ENCODE assay signal across 30 mouse cellular contexts in the genomic region with DNA sequence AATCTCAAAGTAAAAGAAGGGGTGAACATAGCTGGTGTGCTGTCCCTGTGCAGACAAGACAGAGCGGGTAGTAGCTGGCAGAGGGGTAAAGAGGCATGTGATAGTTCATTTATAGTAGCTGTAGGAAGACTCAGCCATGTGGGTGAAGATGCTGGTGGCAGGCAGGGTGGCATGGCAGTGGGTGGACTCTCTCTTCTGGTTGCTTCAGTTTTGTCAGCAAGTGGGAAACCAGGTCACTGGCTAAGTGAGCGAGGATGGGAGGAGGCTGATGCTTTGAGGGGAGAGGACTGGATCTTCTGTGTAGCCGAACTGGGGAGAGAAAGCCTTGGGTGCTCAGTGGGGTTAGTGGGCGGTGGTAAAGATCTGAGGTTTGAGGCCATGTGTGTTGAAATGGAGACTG. TPM values are rescaled to one million over a fixed set of nuclear protein-coding genes. Genes with fewer than 3 reads are reported as not detected.
DNase-seq lines count a peak whose midpoint lies in the region; ATAC-seq lines count a peak whose summit lies in the region.
"Had no signal": no experiment of that assay in that cellular context is flagged by ENCODE, and none has a peak within 500 bp of the region (broad histone marks: within the 10 kb centered on the region; RNA-seq: fewer than 3 reads in every experiment).

No protein-coding gene starts in this region.

- H3K27me3 ChIP-seq in midbrain, embryonic 15.5 days (replicated peaks): peaks cover 23% of the 10 kb centered on the region

- 65% methylated on average over 4 of the region's 4 CpGs for WGBS in midbrain, embryonic 15.5 days

- H3K9ac ChIP-seq in midbrain, embryonic 15.5 days: no peak overlapping the region
- H3K9ac ChIP-seq: forebrain, embryonic 12.5 days; forebrain, postnatal 0 days; heart, embryonic 12.5 days; hindbrain, embryonic 13.5 days; liver, embryonic 14.5 days; neural tube, embryonic 12.5 days had no signal

- peak; percentile 55 to 75 for DNase-seq in left cerebral cortex, adult 18-20 months (ENCODE audit: low spot score in 2 of 2)
- no peak for DNase-seq in left cerebral cortex, postnatal 10 days (ENCODE audit: extremely low spot score in 1 of 2, low spot score in 2 of 2)
- peak; percentile 86 for DNase-seq in brain, adult 2 months (ENCODE audit: low read depth, low spot score)
- peak; percentile 69 for DNase-seq in left cerebral cortex, adult 9 months (ENCODE audit: low spot score in 2 of 2)
- peak; percentile 59 to 79 for DNase-seq in right cerebral cortex, postnatal 36 days (ENCODE audit: low spot score in 2 of 2)
- no peak for DNase-seq in embryo, embryonic 10 days (ENCODE audit: low spot score)
- DNase-seq: adrenal gland, postnatal 14 days; cerebellum, adult 11-12 months; cerebellum, adult 9-11 months; forebrain, postnatal 0 days; gastrocnemius, adult 2 months; gastrocnemius, postnatal 36 days; heart, adult 18-20 months; heart, postnatal 4 days; kidney, postnatal 14 days; liver; lung, adult 2 months; lung, postnatal 14 days had no signal

- intact Hi-C loops in left cerebral cortex, postnatal 10 days (cut with DNase I): no loop called here

- no peak overlapping the region for H3K27ac ChIP-seq in midbrain, embryonic 15.5 days
- H3K27ac ChIP-seq: forebrain, embryonic 12.5 days; gastrocnemius, adult 2 months; hindbrain, embryonic 13.5 days; liver, embryonic 14.5 days; neural tube, embryonic 12.5 days had no signal

- H3K9me3 ChIP-seq in midbrain, embryonic 15.5 days: no peaks in the 10 kb centered on the region
- H3K9me3 ChIP-seq: forebrain, embryonic 12.5 days; heart, embryonic 12.5 days; hindbrain, embryonic 13.5 days; neural tube, embryonic 12.5 days had no signal

- H3K4me1 ChIP-seq in midbrain, embryonic 15.5 days: peaks cover 10% of the 10 kb centered on the region

- no peak overlapping the region for H3K4me2 ChIP-seq in midbrain, embryonic 15.5 days
- H3K4me2 ChIP-seq: forebrain, embryonic 12.5 days; heart, embryonic 12.5 days; hindbrain, embryonic 13.5 days; midbrain, embryonic 11.5 days; neural tube, embryonic 12.5 days had no signal

- no peak overlapping the region for H3K4me3 ChIP-seq in midbrain, embryonic 15.5 days
- H3K4me3 ChIP-seq: erythroblast, embryonic 14.5 days; forebrain, embryonic 12.5 days; gastrocnemius, adult 2 months; heart, embryonic 12.5 days; hindbrain, embryonic 13.5 days; myocyte; neural tube, embryonic 12.5 days had no signal

- no peak for ATAC-seq in midbrain, embryonic 15.5 days (replicated peaks)
- ATAC-seq: forebrain, postnatal 0 days; intestine, postnatal 0 days had no signal

- H3K36me3 ChIP-seq in midbrain, embryonic 15.5 days (replicated peaks): no peaks in the 10 kb centered on the region
- H3K36me3 ChIP-seq: forebrain, embryonic 12.5 days; heart, embryonic 12.5 days; hindbrain, embryonic 13.5 days; neural tube, embryonic 12.5 days had no signal

RNA-seq across cellular contexts. Expression of gene Cpne9, which starts 5.1 kb away (rescaled TPM):
- 10 to 100 TPM; 67.8 to 89.1 TPM for total RNA-seq in left cerebral cortex, adult 18-20 months (2021)
- 10 to 100 TPM; 21.0 to 22.3 TPM for total RNA-seq in left cerebral cortex, postnatal 10 days (2021)
- 2.0 and 2.3 TPM in 2 replicates for polyA plus RNA-seq in midbrain, embryonic 15.5 days (2015; fragmentation: Nextera tagmentation; extraction: Ambion mirVana)
- total RNA-seq: gastrocnemius, adult 2 months; gastrocnemius, postnatal 36 days; heart, adult 18-20 months; heart, postnatal 4 days had no signal
- polyA plus RNA-seq: heart, postnatal 0 days; intestine, postnatal 0 days; small intestine, adult 2 months had no signal

RNA-seq across cellular contexts. Expression of gene Brpf1, which starts 19.7 kb away (rescaled TPM):
- total RNA-seq in left cerebral cortex, adult 18-20 months (2021): 10 to 100 TPM; 29.1 to 31.2 TPM
- 10 to 100 TPM; 24.7 TPM for total RNA-seq in left cerebral cortex, postnatal 10 days (2021)
- 17.9 and 18.9 TPM in 2 replicates for polyA plus RNA-seq in midbrain, embryonic 15.5 days (2015; fragmentation: Nextera tagmentation; extraction: Ambion mirVana)

RNA-seq across cellular contexts. Expression of gene Ogg1, which starts 39.5 kb away (rescaled TPM):
- total RNA-seq in left cerebral cortex, adult 18-20 months (2021): 1 to 10 TPM; 7.4 to 7.9 TPM
- 1 to 10 TPM; 5.5 to 6.4 TPM for total RNA-seq in left cerebral cortex, postnatal 10 days (2021)
- 9.6 and 11.1 TPM in 2 replicates for polyA plus RNA-seq in midbrain, embryonic 15.5 days (2015; fragmentation: Nextera tagmentation; extraction: Ambion mirVana)

RNA-seq across cellular contexts. Expression of gene Mtmr14, which starts 49.6 kb away (rescaled TPM):
- 10 to 100 TPM; 13.8 to 18.4 TPM for total RNA-seq in left cerebral cortex, adult 18-20 months (2021)
- 10 to 100 TPM; 24.8 to 26.2 TPM for total RNA-seq in left cerebral cortex, postnatal 10 days (2021)
- polyA plus RNA-seq in midbrain, embryonic 15.5 days (2015; fragmentation: Nextera tagmentation; extraction: Ambion mirVana): 40.1 and 40.4 TPM in 2 replicates

RNA-seq across cellular contexts. Expression of gene Camk1, which starts 56.5 kb away (rescaled TPM):
- total RNA-seq in left cerebral cortex, adult 18-20 months (2021): 100 to 1,000 TPM; 124 to 128 TPM
- total RNA-seq in left cerebral cortex, postnatal 10 days (2021): 100 to 1,000 TPM; 107 to 112 TPM
- 117 and 124 TPM in 2 replicates for polyA plus RNA-seq in midbrain, embryonic 15.5 days (2015; fragmentation: Nextera tagmentation; extraction: Ambion mirVana)

Comparison
In these comparisons a context has a peak if more than half of its experiments do, and no peak if none do; other contexts are left out.
1. DNase-seq: peak in left cerebral cortex, adult 18-20 months (2 of 2), brain, adult 2 months (single experiment), left cerebral cortex, adult 9 months (2 of 2) and right cerebral cortex, postnatal 36 days (2 of 2); none in left cerebral cortex, postnatal 10 days (0 of 2) and embryo, embryonic 10 days (single experiment).